Mouse (Mus musculus): ENCODE measurements around the gene Ppp1r14b. TPM values are rescaled to one million over a fixed set of nuclear protein-coding genes. Genes with fewer than 3 reads are reported as not detected.
A peak's percentile ranks its signal among the peaks of the same experiment; 100 is the strongest.

Ppp1r14b gene
- polyA plus RNA-seq, 1 experiment from 2014 or later, result 288 TPM

GRCm38 (mm10) chr19:6968491-6969271 is 6.1 kb upstream of the Ppp1r14b start:
- no peak overlapping the region for H3K27ac ChIP-seq
- peaks cover 34% of the 10 kb centered on the region for H3K36me3 ChIP-seq
- WGBS, result 11% methylated on average over 15 of the region's 15 CpGs
- peak overlapping the region; percentile 65 for H3K4me2 ChIP-seq
- peaks cover 10% of the 10 kb centered on the region for H3K27me3 ChIP-seq
- H3K9me3 ChIP-seq, result no peaks in the 10 kb centered on the region
- peaks cover 47% of the 10 kb centered on the region for H3K4me1 ChIP-seq (replicated peaks)
- no peak for ATAC-seq (ENCODE audit: insufficient number of reproducible peaks, insufficient read depth, low FRiP score, low TSS enrichment, low read depth)
- H3K9ac ChIP-seq (replicated peaks), result peak overlapping the region; percentile 67
- peak overlapping the region; percentile 64 for H3K4me3 ChIP-seq (replicated peaks)

GRCm38 (mm10) chr19:6969291-6969664 is 5.5 kb upstream of the Ppp1r14b start:
- Histone ChIP-seq H3K4me1 (replicated peaks) (peaks cover 52% of the 10 kb centered on the region), H3K27ac (no peak overlapping the region), H3K36me3 (peaks cover 29% of the 10 kb centered on the region), H3K9ac (replicated peaks) (peak overlapping the region; percentile 67), H3K4me2 (peak overlapping the region; percentile 65), H3K9me3 (no peaks in the 10 kb centered on the region), H3K27me3 (peaks cover 10% of the 10 kb centered on the region), H3K4me3 (replicated peaks) (peak overlapping the region; percentile 64)
- no peak; the same call in 1 of the 2 replicates for ATAC-seq (ENCODE audit: insufficient number of reproducible peaks, insufficient read depth, low FRiP score, low TSS enrichment, low read depth)
- under 1% methylated on average over 20 of the region's 20 CpGs for WGBS

- Histone ChIP-seq H3K27ac (no peak overlapping the region), H3K9ac (replicated peaks) (peak overlapping the region; percentile 67), H3K9me3 (no peaks in the 10 kb centered on the region), H3K36me3 (peaks cover 23% of the 10 kb centered on the region), H3K4me2 (peak overlapping the region; percentile 65), H3K4me3 (replicated peaks) (peak overlapping the region; percentile 64), H3K4me1 (replicated peaks) (peaks cover 52% of the 10 kb centered on the region), H3K27me3 (peaks cover 10% of the 10 kb centered on the region)
- ATAC-seq (ENCODE audit: insufficient number of reproducible peaks, insufficient read depth, low FRiP score, low TSS enrichment, low read depth), result peak; percentile 15; the same call in 1 of the 2 replicates
- WGBS, result under 1% methylated on average over 55 of the region's 55 CpGs
Observed at GRCm38 (mm10) chr19:6969665-6970381, 4.9 kb upstream of the Ppp1r14b start.

GRCm38 (mm10) chr19:6970460-6971085 is 4.2 kb upstream of the Ppp1r14b start:
- Histone ChIP-seq H3K9me3 (no peaks in the 10 kb centered on the region), H3K4me2 (peak overlapping the region; percentile 65), H3K27ac (0 out of 2 replicates have a peak overlapping the region, but pooled peaks have one; percentile 35), H3K36me3 (peaks cover 16% of the 10 kb centered on the region), H3K4me1 (replicated peaks) (peaks cover 52% of the 10 kb centered on the region), H3K27me3 (peaks cover 10% of the 10 kb centered on the region), H3K9ac (replicated peaks) (peak overlapping the region; percentile 67; the same call in 1 of the 2 replicates), H3K4me3 (replicated peaks) (peak overlapping the region; percentile 64)
- 23% methylated on average over 11 of the region's 11 CpGs for WGBS
- no peak for ATAC-seq (ENCODE audit: insufficient number of reproducible peaks, insufficient read depth, low FRiP score, low TSS enrichment, low read depth)

- Histone ChIP-seq H3K4me3 (replicated peaks) (no peak overlapping the region), H3K4me1 (replicated peaks) (peaks cover 61% of the 10 kb centered on the region), H3K9me3 (no peaks in the 10 kb centered on the region), H3K9ac (replicated peaks) (0 out of 2 replicates have a peak overlapping the region, but pooled peaks have one; percentile 14), H3K27ac (no peak overlapping the region), H3K27me3 (peaks cover 10% of the 10 kb centered on the region), H3K4me2 (no peak overlapping the region; the same call in 1 of the 2 replicates), H3K36me3 (peaks cover 9% of the 10 kb centered on the region)
- no peak for ATAC-seq (ENCODE audit: insufficient number of reproducible peaks, insufficient read depth, low FRiP score, low TSS enrichment, low read depth)
- WGBS, result 21% methylated on average over 6 of the region's 6 CpGs
Observed at GRCm38 (mm10) chr19:6971644-6972043, 3.1 kb upstream of the Ppp1r14b start.

- peaks cover 10% of the 10 kb centered on the region for H3K27me3 ChIP-seq
- peaks cover 10% of the 10 kb centered on the region for H3K36me3 ChIP-seq
- 79% methylated on average over 13 of the region's 13 CpGs for WGBS
- ATAC-seq (ENCODE audit: insufficient number of reproducible peaks, insufficient read depth, low FRiP score, low TSS enrichment, low read depth), result no peak
- peaks cover 66% of the 10 kb centered on the region for H3K4me1 ChIP-seq (replicated peaks)
- H3K4me2 ChIP-seq, result no peak overlapping the region
- no peaks in the 10 kb centered on the region for H3K9me3 ChIP-seq
- no peak overlapping the region for H3K4me3 ChIP-seq (replicated peaks)
- no peak overlapping the region for H3K27ac ChIP-seq
- H3K9ac ChIP-seq (replicated peaks), result peak overlapping the region; percentile 14; the same call in 1 of the 2 replicates
Observed at GRCm38 (mm10) chr19:6972247-6972917, 2.4 kb upstream of the Ppp1r14b start.

GRCm38 (mm10) chr19:6973581-6974190 is 1.1 kb upstream of the Ppp1r14b start:
- no peak overlapping the region for H3K27ac ChIP-seq
- WGBS, result 33% methylated on average over 12 of the region's 12 CpGs
- peaks cover 68% of the 10 kb centered on the region for H3K4me1 ChIP-seq (replicated peaks)
- H3K36me3 ChIP-seq, result peaks cover 23% of the 10 kb centered on the region
- H3K4me2 ChIP-seq, result peak overlapping the region; percentile 95
- ATAC-seq (ENCODE audit: insufficient number of reproducible peaks, insufficient read depth, low FRiP score, low TSS enrichment, low read depth), result no peak
- peaks cover 10% of the 10 kb centered on the region for H3K27me3 ChIP-seq
- H3K9ac ChIP-seq (replicated peaks), result peak overlapping the region; percentile 85
- no peaks in the 10 kb centered on the region for H3K9me3 ChIP-seq
- H3K4me3 ChIP-seq (replicated peaks), result peak overlapping the region; percentile 71

- 0% methylated on average over 16 of the region's 16 CpGs for WGBS
- Histone ChIP-seq H3K9ac (replicated peaks) (peak within 1 kb of the TSS; percentile 85), H3K9me3 (no peaks in the 10 kb centered on the region), H3K27me3 (peaks cover 5% of the 10 kb centered on the region), H3K4me1 (replicated peaks) (peaks cover 58% of the 10 kb centered on the region), H3K4me3 (replicated peaks) (peak within 1 kb of the TSS; percentile 71), H3K4me2 (peak within 1 kb of the TSS; percentile 95), H3K36me3 (peaks cover 23% of the 10 kb centered on the region), H3K27ac (peak within 1 kb of the TSS; percentile 86)
- ATAC-seq (ENCODE audit: insufficient number of reproducible peaks, insufficient read depth, low FRiP score, low TSS enrichment, low read depth), result no peak
Observed at GRCm38 (mm10) chr19:6975537-6976521, 1.1 kb downstream of the Ppp1r14b start, which contains the start of gene Plcb3. Gene Plcb3 (minus strand): TSS chr19:6976470.

- H3K9ac ChIP-seq (replicated peaks), result 0 out of 2 replicates have a peak overlapping the region, but pooled peaks have one; percentile 18
- H3K27ac ChIP-seq, result peak overlapping the region; percentile 41; the same call in 1 of the 2 replicates
- no peaks in the 10 kb centered on the region; the same call in 1 of the 2 replicates for H3K27me3 ChIP-seq
- H3K4me1 ChIP-seq (replicated peaks), result peaks cover 53% of the 10 kb centered on the region
- H3K36me3 ChIP-seq, result peaks cover 35% of the 10 kb centered on the region
- no peaks in the 10 kb centered on the region for H3K9me3 ChIP-seq
- peak overlapping the region; percentile 80; the same call in 1 of the 2 replicates for H3K4me2 ChIP-seq
- WGBS, result 81% methylated on average over 13 of the region's 13 CpGs
- ATAC-seq (ENCODE audit: insufficient number of reproducible peaks, insufficient read depth, low FRiP score, low TSS enrichment, low read depth), result no peak
- 0 out of 2 replicates have a peak overlapping the region, but pooled peaks have one; percentile 67 for H3K4me3 ChIP-seq (replicated peaks)
Observed at GRCm38 (mm10) chr19:6977759-6978638, 3.2 kb downstream of the Ppp1r14b start.
